Mouse (Mus musculus) thymus, adult 2 months (tissue): ENCODE data around the gene Wtip. TPM values are rescaled to one million over a fixed set of nuclear protein-coding genes. Genes with fewer than 3 reads are reported as not detected.

ENCODE experiments used
- polyA plus RNA-seq: library from polyadenylated mRNA; depleted of rRNA; stranded (reverse); fragments of >200 nt; gene quantifications from 2 replicates; pipeline ENCODE4 v1.2.3, GENCODE M21; 2012; rRNA removed

Gene Wtip
- polyA plus RNA-seq, 1 experiment = 5.8 TPM

Other genes starting within 250 kb of the Wtip start
- gene Scgb2b26, start 188.2 kb downstream of the Wtip start, polyA plus RNA-seq = not detected in 2 replicates
- 0.93 TPM in 1 of 2 replicates, not detected in the other for gene Scgb2b27, start 119.3 kb downstream of the Wtip start, polyA plus RNA-seq
- gene Scgb1b27, start 111.8 kb downstream of the Wtip start, polyA plus RNA-seq = not detected in 2 replicates
- gene Scgb1b30, start 37.8 kb downstream of the Wtip start, polyA plus RNA-seq = not detected in 2 replicates
- 81.6 and 93.9 TPM in 2 replicates for gene Uba2, start 36.3 kb upstream of the Wtip start, polyA plus RNA-seq
- 39.5 and 40.6 TPM in 2 replicates for gene Pdcd2l, start 63.4 kb upstream of the Wtip start, polyA plus RNA-seq
- gene Gpi1, start 97.1 kb upstream of the Wtip start, polyA plus RNA-seq = 265 and 304 TPM in 2 replicates
- gene Gm6096, start 117.8 kb upstream of the Wtip start, polyA plus RNA-seq = not detected in 2 replicates
- gene 4931406P16Rik, start 180.3 kb upstream of the Wtip start, polyA plus RNA-seq = 31.9 and 32.2 TPM in 2 replicates